Mouse (Mus musculus) liver, embryonic 14.5 days (tissue): ENCODE results near the gene Nedd4.

ENCODE experiments used
- CTCF ChIP-seq: IDR thresholded peaks from 2 replicates; pipeline ENCODE4 v1.5.1; 2016; ENCODE audit warnings: antibody characterized with exemption, low read depth, control low read depth
- EP300 ChIP-seq: IDR thresholded peaks from 2 replicates; pipeline ENCODE4 v1.6.1; 2016; ENCODE audit warnings: antibody characterized with exemption, low read depth

- TF ChIP-seq CTCF (no peak), EP300 (no peak)
These were observed 43.1 kb downstream of the Nedd4 start for GRCm38 (mm10) chr9:72705270-72705669.
